Mouse (Mus musculus): ENCODE data around the gene Sirpa.

Gene Sirpa

GRCm38 (mm10) chr2:129584905-129585304, 7.7 kb upstream of the Sirpa start:
- DNase-seq: no peak

DNA sequence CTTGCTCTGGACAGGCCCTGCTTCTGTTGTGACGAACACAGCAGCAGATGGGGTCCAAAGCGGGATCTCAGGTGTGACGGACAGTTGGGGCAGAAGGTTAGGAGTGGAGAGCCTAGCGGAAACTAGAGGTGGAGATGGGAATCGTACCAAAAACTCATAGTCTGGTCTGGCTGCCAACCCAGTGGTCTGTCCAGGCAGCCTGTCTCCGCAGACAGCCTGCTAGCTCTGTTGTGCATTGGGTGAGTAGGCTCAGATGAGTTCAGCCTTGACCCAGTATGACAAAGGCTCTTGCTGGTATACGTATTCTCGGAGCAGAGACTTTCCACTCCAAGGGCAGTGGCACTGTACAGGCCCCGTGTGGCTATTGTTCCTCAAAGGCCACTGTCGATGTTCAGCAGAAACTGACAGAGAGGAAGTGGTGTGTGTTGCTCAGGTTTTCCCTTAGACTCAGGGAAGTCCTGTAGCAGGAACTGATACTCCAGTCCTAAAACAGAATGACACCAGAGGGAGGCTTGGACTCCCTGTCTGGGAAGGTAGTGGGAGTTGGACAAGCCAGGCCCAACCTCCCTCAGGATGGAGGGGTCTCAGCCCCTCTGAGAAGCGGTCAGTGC, 6.6 kb upstream of the Sirpa start:
- DNase-seq: no peak

GRCm38 (mm10) chr2:129587241-129587640, 5.4 kb upstream of the Sirpa start:
- no peak for DNase-seq

DNA sequence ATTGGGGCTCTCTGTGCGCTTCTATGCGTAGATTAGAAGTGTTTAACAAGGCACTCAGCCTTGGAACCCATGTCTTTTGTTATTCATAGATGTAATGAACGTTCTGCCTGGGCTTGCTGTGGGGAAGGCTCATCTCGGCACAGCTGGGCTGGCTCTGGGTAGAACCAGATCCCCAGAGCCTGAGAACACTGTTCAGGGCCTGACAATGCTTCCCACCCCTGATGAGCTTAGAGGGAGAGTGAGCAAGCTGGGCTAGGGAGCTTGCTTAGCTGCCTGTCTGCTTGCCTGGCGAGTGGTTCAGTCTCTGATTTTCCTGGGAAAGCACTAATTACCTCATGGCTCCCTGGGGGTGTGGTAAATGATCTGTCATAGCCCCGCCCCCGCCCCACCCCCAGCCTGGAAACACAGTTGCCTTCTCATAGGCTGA, 4.8 kb upstream of the Sirpa start:
- no peak for DNase-seq

DNA sequence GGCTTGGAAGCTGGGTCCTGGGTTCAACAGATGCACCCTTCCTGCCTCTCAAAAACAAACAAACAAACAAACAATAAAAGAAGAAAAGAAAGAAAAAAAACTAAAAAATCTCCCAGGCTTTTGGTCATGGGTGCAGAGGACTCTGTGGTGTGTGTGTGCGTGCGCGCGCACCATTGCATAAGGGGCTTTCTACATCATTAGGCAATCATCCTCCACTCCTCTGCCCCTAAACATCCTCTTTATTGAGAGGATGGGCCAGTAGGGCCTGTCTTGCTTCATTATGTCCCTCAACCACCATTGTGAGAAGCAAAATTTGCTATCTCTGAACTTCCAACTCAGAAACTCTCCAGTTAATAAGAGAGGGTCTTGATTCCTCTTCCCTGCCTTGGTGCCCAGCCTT, 738 bp upstream of the Sirpa start:
- DNase-seq: no peak

DNA sequence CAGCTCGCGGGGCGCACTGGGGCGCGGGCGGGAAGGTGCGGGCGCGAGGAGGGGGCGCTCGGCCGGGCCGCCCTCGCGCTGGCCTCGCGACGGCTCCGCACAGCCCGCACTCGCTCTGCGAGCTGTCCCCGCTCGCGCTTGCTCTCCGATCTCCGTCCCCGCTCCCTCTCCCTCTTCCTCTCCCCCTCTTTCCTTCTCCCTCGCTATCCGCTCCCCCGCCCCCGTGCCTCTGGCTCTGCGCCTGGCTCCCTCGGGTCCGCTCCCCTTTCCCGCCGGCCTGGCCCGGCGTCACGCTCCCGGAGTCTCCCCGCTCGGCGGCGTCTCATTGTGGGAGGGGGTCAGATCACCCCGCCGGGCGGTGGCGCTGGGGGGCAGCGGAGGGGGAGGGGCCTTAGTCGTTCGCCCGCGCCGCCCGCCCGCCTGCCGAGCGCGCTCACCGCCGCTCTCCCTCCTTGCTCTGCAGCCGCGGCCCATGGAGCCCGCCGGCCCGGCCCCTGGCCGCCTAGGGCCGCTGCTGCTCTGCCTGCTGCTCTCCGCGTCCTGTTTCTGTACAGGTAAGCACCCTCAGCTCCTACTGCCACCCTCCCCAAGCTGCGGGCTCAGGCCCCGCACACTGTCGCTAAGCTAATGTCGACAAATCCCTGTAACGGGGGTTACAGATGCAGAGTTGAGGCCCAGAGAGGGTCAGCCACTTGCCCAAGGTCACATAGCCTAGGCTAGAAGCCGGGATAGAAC, 673 bp downstream of the Sirpa start:
- peak; percentile 80 for DNase-seq

- DNase-seq: peak; percentile 28
Observed at GRCm38 (mm10) chr2:129593876-129594421, 1.3 kb downstream of the Sirpa start.

GRCm38 (mm10) chr2:129594569-129594968, 1.9 kb downstream of the Sirpa start:
- no peak for DNase-seq

- no peak for DNase-seq
Observed at GRCm38 (mm10) chr2:129595206-129595605, 2.6 kb downstream of the Sirpa start.

GRCm38 (mm10) chr2:129595661-129596209, 3.1 kb downstream of the Sirpa start:
- no peak for DNase-seq

GRCm38 (mm10) chr2:129596555-129597172, 4.0 kb downstream of the Sirpa start:
- DNase-seq: no peak

DNA sequence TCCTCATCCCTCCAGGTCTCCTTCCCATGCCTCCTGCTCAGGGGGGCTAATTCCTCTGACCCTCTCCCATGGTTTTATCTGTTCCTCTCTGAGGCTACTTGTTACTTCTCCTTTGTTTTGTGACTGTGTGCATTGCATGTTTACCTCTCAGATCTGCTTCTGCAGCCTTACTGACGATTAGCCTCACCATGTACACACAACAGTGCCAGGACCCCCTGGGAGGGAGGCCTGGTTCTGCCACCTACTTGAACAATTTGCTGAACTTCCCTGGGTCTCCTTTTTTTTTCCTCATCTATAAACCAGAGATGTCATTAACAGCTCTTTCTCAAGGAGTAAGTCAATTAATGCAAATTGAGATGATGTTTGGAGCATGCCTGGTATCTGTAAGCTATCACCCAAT, 4.9 kb downstream of the Sirpa start:
- no peak for DNase-seq

DNA sequence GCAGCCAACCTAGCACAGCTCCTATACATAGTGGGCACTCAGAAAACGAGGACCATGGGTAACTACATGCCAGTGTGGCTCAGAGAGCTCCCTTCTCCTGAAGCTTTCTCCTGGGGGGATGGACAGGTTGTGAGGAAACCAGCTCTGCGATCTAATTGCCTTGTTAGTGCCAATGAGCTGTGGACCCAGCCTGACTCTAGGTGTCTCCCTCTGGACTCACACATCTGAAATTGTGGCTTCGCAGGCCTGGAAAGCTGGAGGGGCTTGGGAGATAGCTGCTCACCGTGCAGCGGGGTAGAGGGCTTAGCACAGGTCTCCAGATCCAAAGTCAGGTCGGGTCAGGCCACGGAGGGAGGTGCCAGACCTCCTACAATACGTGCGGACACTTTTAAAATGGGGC, 5.5 kb downstream of the Sirpa start:
- DNase-seq: no peak

DNA sequence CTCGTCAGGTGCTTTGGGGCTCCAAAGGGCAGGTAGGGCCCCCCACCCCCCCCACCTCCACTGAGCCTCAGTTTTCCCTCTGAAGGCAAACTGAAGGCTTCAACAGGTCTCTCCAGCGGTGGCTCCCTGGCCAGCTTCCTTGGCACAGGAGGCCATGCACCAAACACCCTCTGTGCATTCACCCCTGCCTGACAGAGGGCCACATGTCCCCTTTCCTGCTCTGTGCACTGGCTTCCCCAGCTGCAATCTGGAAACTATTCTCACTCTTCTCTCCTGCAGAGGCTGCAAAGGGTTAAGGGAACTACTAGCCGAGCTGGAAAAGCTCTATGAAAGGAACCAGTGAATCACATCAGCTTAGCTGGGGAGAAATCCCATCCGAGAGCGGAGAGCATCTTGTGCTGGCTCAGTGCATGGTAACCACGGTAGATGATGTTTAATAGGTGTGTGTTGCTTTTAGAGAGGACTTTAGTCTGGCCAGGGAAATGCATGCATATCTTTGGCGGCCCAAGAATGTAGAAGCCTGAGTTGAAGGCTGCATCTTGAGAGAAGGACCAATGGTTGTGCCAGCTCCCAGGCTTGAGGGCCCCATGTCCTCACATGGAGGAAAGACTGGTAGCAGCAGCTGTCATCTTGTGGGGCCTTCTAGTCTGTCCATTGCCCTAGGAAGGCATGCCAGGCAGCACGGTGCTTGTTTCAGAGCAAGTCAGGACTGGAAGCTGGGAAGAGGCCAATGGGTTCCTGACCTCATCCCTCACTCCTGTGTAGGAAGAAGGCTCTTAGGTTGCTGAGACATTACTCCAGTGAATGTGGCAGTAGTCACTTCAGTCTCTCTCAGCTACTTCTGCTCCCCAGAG, 6.8 kb downstream of the Sirpa start:
- DNase-seq: no peak

DNA sequence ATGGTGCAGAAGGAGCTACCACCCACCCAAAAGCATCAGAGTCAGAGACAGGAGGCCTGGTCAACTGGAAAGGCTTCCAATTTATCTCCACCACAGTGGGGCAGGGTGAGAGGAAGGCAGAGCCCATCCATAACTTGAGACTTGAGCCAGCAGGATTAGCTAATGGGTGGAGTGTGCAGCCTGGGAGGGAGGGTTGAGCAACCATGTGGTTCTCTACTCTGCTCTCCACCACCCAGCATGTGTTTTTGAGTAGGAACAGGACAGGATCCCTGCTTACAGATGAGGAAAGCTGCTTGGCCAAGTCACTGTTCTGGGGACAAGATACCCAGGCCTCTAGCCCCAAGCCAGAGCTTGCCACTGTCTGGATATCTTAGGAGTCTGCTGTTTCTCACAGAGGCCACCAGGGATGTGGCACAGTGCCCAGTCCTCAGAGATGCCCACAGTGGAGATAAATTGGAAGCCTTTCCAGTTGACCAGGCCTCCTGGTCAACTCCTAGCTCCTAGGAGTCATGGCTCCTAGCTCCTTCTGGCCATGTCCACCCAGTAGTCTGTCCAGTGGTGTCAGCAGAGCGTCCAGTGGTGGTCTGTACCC, 8.5 kb downstream of the Sirpa start:
- peak; percentile 32 for DNase-seq

GRCm38 (mm10) chr2:129601894-129602663, 9.4 kb downstream of the Sirpa start:
- DNase-seq: no peak

GRCm38 (mm10) chr2:129602856-129603255, 10.2 kb downstream of the Sirpa start:
- DNase-seq: no peak

- no peak for DNase-seq
Observed at GRCm38 (mm10) chr2:129603536-129603935, 10.9 kb downstream of the Sirpa start.

DNA sequence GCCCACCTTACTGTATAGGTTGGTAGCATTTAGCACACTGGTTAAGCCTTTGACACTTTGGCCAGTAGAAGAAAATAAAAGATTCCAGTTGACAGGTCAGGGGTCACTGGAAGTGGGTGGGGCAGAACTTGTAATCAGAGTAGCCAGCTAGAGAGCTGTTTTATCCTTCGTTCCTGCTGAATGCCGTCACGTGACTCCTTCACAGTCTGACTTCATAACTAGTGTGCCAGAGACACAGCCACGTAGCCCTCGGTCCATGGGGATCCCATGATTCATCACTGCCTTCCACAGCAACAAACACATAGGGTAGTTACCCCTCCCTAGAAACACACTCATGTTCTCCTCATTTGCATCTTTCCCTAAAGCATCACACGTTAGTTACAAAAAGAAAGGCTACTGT, 11.4 kb downstream of the Sirpa start:
- no peak for DNase-seq

DNA sequence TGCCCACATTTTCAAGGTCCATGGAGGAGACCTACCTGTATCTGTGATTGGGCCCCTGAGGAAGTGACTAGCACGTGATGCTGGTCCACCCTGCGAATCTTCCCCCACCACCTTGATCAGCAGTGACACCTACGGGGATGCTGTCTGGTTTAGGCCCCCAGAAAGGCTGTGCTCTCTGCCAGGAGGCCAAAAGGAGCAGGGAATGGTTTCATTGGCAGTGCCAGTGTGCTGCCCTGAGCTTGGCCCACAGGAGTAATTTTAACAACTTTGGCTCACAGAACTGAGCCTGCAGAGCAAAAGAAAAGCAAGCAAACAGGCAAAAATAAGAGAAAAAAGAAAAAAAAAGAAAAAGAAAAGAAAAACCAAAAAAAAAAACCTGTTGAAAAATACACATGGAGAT, 13.2 kb downstream of the Sirpa start:
- no peak for DNase-seq

DNA sequence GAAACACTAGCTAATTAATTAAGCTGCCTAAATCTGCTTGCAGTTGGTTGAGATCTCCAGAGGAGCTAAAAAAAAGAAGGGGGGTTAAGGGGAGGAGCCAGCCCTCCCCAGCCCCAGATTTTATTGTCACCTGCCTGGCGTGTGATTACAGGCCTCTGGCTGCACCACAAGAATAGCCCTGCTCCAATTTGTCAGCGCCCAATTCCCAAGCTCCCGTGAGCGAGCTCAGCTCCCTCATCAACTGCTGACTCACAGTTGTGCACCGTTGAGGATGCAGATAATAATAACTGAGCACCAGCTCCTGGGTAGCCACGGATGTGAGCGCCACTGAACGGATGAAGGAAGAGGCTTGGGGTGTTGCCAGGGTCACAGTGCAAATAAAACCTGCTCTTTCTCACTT, 13.6 kb downstream of the Sirpa start:
- no peak for DNase-seq

- DNase-seq: no peak
Observed at GRCm38 (mm10) chr2:129606899-129607298, 14.3 kb downstream of the Sirpa start.
